Mouse (Mus musculus) layer of hippocampus, adult 2 months (tissue): ENCODE measurements at regions not wholly inside any gene's neighbourhood (a gene's known extent, or its start where the extent isn't known, plus 50 kb on each side); places are given as distances from the start of the nearest gene placed in this dataset.

Experiments
- DNase-seq, 2 experiments: peaks; one replicate each; pipeline ENCODE4 v3.0.0; 2022; ENCODE audit warnings: low spot score in 2 of 2
- H3K27ac ChIP-seq: fragments of 200-600 bp; 2 replicates; pipeline ENCODE4 v1.8.1; 2022
- H3K4me3 ChIP-seq: fragments of 200-600 bp; 2 replicates; pipeline ENCODE4 v1.8.1; 2022; ENCODE audit warnings: mild to moderate bottlenecking
- CTCF ChIP-seq: fragments of 200-600 bp; conservative IDR thresholded peaks from 2 replicates; pipeline ENCODE4 v1.8.1; 2022; ENCODE audit warnings: antibody characterized with exemption, mild to moderate bottlenecking, moderate library complexity

DNA sequence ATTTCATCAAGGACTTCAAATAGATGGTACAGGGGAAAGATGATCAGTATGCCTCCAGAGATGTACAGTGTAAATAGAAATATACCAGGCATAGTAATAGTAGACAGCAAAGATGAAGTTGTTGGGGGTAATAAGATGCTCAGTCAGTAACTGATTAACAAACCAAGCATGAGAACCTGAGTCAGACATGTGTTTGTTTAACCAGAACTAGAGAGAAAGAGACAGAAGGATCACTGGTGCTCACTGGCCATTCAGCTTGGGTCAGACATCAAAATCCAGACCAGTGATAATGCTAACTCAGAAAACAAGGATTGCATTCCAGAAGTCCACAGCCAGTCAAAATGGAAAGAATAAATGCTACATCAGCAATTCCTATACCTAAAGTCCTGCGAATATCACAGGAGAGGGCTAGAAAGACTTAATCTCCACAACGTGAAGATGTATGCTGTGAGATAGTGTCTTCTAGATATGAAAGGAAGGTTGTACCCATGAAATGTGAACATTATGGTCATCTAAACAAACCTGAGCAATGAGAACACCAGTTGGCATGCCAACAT, 320.6 kb upstream of the Gm10306 start:
- TF ChIP-seq CTCF, result no peak

GRCm38 (mm10) chr4:94256026-94256425, 300.3 kb upstream of the Gm10306 start:
- no peak for TF ChIP-seq CTCF
- Histone ChIP-seq H3K27ac (no peak overlapping the region), H3K4me3 (no peak overlapping the region)
- DNase-seq, result no peak

More for the DNA sequence above, 320.6 kb upstream of the Gm10306 start:
- no peak for DNase-seq
- Histone ChIP-seq H3K27ac (no peak overlapping the region), H3K4me3 (no peak overlapping the region)

GRCm38 (mm10) chr4:94261136-94261535, 295.2 kb upstream of the Gm10306 start:
- peak; percentile 69 for TF ChIP-seq CTCF
- H3K4me3 ChIP-seq, result no peak overlapping the region
- no peak overlapping the region for H3K27ac ChIP-seq
- DNase-seq, result no peak

DNA sequence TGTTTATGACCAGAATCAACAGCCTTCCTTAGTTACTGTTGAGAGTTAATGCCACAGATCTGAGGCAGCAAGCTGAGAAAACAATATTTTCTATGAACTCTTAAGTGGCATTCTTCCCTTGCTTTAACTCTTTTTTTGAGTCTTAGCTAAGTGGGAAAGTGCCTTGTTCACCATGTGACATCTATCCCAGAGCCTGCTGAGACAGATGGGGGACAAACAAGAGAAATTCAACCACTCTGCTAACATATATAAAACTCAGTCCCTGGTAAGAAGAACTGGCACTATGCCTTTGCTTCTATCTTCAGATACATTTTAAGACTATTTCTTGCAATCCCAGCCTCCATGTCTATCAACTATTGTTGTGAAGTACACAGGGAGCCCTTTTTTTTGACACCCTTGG, 274.6 kb upstream of the Gm10306 start:
- no peak for TF ChIP-seq CTCF

GRCm38 (mm10) chr4:94292150-94292549, 264.2 kb upstream of the Gm10306 start:
- no peak overlapping the region for H3K4me3 ChIP-seq
- TF ChIP-seq CTCF, result no peak
- DNase-seq, result no peak
- no peak overlapping the region for H3K27ac ChIP-seq

More for the DNA sequence above, 274.6 kb upstream of the Gm10306 start:
- no peak overlapping the region for H3K4me3 ChIP-seq
- no peak overlapping the region for H3K27ac ChIP-seq
- DNase-seq, result no peak

GRCm38 (mm10) chr4:94317298-94317697, 239.0 kb upstream of the Gm10306 start:
- H3K4me3 ChIP-seq, result no peak overlapping the region
- no peak for TF ChIP-seq CTCF
- DNase-seq, result no peak
- H3K27ac ChIP-seq, result no peak overlapping the region

DNA sequence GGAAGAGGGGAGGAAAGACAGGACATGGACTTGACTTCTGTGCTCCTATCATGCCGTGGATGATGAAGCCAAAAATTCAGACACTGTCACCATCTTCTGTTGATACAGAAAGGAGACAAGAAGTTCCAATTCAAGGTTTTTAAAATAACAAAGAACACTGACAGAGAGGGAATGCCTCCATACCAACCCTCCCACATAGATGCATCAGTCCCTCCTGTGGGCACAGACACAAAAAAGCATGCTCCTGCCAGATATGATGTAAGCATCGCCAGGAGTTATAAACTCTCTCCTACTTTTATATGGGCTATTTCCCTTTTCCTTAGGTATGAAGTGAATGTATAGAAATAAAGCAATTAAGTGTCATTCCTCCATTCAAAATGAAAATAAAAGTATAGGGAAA, 229.6 kb upstream of the Gm10306 start:
- TF ChIP-seq CTCF, result no peak
- no peak for DNase-seq
- H3K4me3 ChIP-seq, result no peak overlapping the region
- H3K27ac ChIP-seq, result no peak overlapping the region

DNA sequence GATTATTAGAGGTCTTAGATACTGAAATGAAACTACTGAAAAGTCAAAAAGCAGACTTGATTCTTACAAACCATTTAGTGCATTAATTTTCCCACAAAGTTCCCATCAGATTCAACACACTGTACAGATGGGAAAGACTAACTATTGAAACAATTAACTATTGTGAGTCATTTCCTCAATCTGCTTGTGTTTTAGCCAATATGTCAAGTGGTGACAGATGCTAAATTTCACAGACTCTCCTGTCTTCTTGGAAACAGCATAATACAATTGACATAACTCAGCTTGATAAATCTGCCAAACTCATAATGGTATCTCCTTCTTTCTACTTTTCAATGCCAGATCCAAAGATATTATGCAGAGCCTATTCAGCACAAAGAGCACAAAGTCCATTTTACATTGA, 213.0 kb upstream of the Gm10306 start:
- no peak for TF ChIP-seq CTCF
- DNase-seq, result peak; percentile 58 to 71

DNA sequence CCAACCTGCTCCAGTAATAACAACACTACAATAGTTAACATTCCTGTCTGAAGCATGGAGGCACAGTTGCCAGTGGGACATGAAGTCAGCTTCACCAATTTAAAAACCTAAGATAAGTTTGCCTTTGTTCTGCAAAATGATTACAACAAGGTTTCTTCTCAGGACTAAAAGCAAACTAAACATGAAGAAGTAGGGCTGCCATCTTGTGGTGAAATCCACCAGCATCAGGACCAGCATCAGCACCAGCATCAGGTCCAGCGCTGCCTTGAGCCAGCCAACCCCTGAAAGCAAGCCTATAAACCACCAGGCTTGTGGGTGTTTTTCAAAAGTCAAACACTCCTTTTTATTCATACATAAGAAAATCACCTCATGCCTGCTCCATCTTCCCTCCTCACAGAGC, 207.1 kb upstream of the Gm10306 start:
- peak in 1 of 2 experiments; percentile 19 for DNase-seq
- TF ChIP-seq CTCF, result peak; percentile 67
- Histone ChIP-seq H3K4me3 (no peak overlapping the region), H3K27ac (no peak overlapping the region)

More for the DNA sequence above, 213.0 kb upstream of the Gm10306 start:
- no peak overlapping the region for H3K4me3 ChIP-seq
- H3K27ac ChIP-seq, result no peak overlapping the region

DNA sequence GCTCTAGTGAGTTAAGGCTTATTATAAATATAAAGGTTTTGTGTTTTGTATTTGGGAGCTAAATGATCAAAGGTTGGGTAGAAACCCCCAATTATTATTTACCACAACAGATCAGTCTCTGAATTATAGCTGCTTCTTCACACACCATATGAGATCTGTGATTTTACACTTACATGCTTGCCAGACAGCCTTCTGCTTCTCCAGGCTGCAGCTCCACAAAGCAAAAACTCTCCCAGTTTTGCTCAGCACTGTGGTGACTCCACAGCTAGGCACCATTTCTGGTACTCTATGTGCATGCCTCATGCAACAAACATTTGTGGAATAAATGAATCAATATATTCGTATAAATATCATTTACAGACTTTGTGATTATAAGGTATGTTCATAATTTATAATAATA, 199.4 kb upstream of the Gm10306 start:
- no peak overlapping the region for H3K4me3 ChIP-seq
- no peak overlapping the region for H3K27ac ChIP-seq
- no peak for TF ChIP-seq CTCF
- DNase-seq, result peak in 1 of 2 experiments; percentile 14

DNA sequence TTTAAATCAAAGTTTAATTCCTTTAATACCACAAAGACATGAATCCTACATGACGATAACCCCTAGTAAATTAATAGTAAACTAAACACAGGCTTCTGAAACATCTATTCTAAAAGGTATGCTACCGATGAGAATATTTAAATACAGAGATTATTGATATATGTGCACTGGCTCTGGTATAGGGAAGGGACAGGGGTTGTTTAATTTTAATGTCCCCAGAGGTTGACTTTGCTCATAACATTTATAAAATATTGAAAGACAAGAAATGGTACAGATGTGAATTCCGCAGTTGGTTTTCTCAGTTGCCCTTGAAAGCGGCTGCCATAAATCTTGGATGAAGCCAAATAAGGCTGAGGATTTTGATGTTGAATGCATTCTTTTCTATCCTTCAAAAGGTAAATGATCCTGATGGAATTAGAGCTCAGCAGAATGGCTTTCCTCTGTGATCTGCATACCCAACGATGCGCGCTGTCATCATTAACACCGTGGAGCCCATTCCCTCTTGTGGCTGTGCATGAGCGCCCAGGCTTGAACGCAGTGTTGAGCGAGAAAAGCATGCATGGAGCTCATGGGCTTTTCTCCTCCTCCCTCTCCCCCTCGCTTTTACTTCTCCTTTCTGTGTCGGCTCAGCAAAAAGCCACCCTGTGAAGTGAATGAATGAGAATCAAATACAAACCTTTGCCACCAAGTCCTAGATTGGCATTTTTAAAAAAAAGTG, 195.4 kb upstream of the Gm10306 start:
- no peak overlapping the region for H3K27ac ChIP-seq
- H3K4me3 ChIP-seq, result no peak overlapping the region
- DNase-seq, result no peak
- TF ChIP-seq CTCF, result no peak

- TF ChIP-seq CTCF, result no peak
- Histone ChIP-seq H3K27ac (no peak overlapping the region), H3K4me3 (no peak overlapping the region)
- DNase-seq, result no peak
Measured at GRCm38 (mm10) chr4:94361528-94362217, 194.7 kb upstream of the Gm10306 start.

GRCm38 (mm10) chr4:94365375-94365774, 191.0 kb upstream of the Gm10306 start:
- no peak overlapping the region for H3K4me3 ChIP-seq
- DNase-seq, result no peak
- H3K27ac ChIP-seq, result no peak overlapping the region
- no peak for TF ChIP-seq CTCF
